Mouse (Mus musculus): ENCODE data around the gene Cdc42se1. TPM values are rescaled to one million over a fixed set of nuclear protein-coding genes. Genes with fewer than 3 reads are reported as not detected.

The Cdc42se1 gene
- total RNA-seq, 4 experiments from 2014 or later, result 63.5 to 76.2 (median 69.3) TPM

- no peak for DNase-seq (ENCODE audit: low spot score in 2 of 2)
Observed at GRCm38 (mm10) chr3:95247660-95248336, 19.3 kb downstream of the Cdc42se1 start.

GRCm38 (mm10) chr3:95250361-95250760, 21.8 kb downstream of the Cdc42se1 start:
- no peak for DNase-seq (ENCODE audit: low spot score in 2 of 2)

GRCm38 (mm10) chr3:95250783-95251424, 22.4 kb downstream of the Cdc42se1 start, which contains the start of gene Bnipl:
Gene Bnipl, minus strand, starts transcription at chr3:95251193.
- DNase-seq (ENCODE audit: low spot score in 2 of 2), result no peak

- no peak for DNase-seq (ENCODE audit: low spot score in 2 of 2)
Observed at GRCm38 (mm10) chr3:95256931-95257330, 28.4 kb downstream of the Cdc42se1 start.

- DNase-seq (ENCODE audit: low spot score in 2 of 2), result no peak
Observed at GRCm38 (mm10) chr3:95261975-95262374, 33.4 kb downstream of the Cdc42se1 start.

GRCm38 (mm10) chr3:95263089-95263739, 34.7 kb downstream of the Cdc42se1 start:
- peak in 1 of 2 experiments; percentile 30 for DNase-seq (ENCODE audit: low spot score in 2 of 2)

- DNase-seq (ENCODE audit: low spot score in 2 of 2), result no peak
Observed at GRCm38 (mm10) chr3:95264724-95265123, 36.2 kb downstream of the Cdc42se1 start.

GRCm38 (mm10) chr3:95266052-95266451, 37.5 kb downstream of the Cdc42se1 start:
- no peak for DNase-seq (ENCODE audit: low spot score in 2 of 2)

- no peak for DNase-seq (ENCODE audit: low spot score in 2 of 2)
Observed at GRCm38 (mm10) chr3:95267855-95268254, 39.3 kb downstream of the Cdc42se1 start.

GRCm38 (mm10) chr3:95269789-95270188, 41.3 kb downstream of the Cdc42se1 start:
- DNase-seq (ENCODE audit: low spot score in 2 of 2), result peak in 1 of 2 experiments; percentile 28

GRCm38 (mm10) chr3:95270766-95271364, 42.3 kb downstream of the Cdc42se1 start:
- DNase-seq (ENCODE audit: low spot score in 2 of 2), result no peak

GRCm38 (mm10) chr3:95273471-95273870, 44.9 kb downstream of the Cdc42se1 start:
- no peak for DNase-seq (ENCODE audit: low spot score in 2 of 2)

GRCm38 (mm10) chr3:95274453-95274852, 45.9 kb downstream of the Cdc42se1 start:
- no peak for DNase-seq (ENCODE audit: low spot score in 2 of 2)

- no peak for DNase-seq (ENCODE audit: low spot score in 2 of 2)
Observed at GRCm38 (mm10) chr3:95275161-95275560, 46.6 kb downstream of the Cdc42se1 start.

- DNase-seq (ENCODE audit: low spot score in 2 of 2), result no peak
Observed at GRCm38 (mm10) chr3:95276428-95276934, 47.9 kb downstream of the Cdc42se1 start.

GRCm38 (mm10) chr3:95277149-95277551, 48.6 kb downstream of the Cdc42se1 start:
- DNase-seq (ENCODE audit: low spot score in 2 of 2), result no peak

GRCm38 (mm10) chr3:95280747-95281146, 52.2 kb downstream of the Cdc42se1 start:
- no peak for DNase-seq (ENCODE audit: low spot score in 2 of 2)

- peak; percentile 98 for DNase-seq (ENCODE audit: low spot score in 2 of 2)
Observed at GRCm38 (mm10) chr3:95281216-95282126, 52.9 kb downstream of the Cdc42se1 start, which contains the start of the genes Mindy1 and Prune1. Gene Mindy1, plus strand, starts transcription at chr3:95281345. Gene Prune1, minus strand, starts transcription at chr3:95282076.

GRCm38 (mm10) chr3:95282381-95282864, 53.9 kb downstream of the Cdc42se1 start:
- DNase-seq (ENCODE audit: low spot score in 2 of 2), result no peak

GRCm38 (mm10) chr3:95282865-95283588, 54.5 kb downstream of the Cdc42se1 start:
- peak; percentile 62 to 63 for DNase-seq (ENCODE audit: low spot score in 2 of 2)
